Mouse (Mus musculus) heart, embryonic 10.5 days (tissue): Measurements from ENCODE around the gene Gipc1. TPM values are rescaled to one million over a fixed set of nuclear protein-coding genes. Genes with fewer than 3 reads are reported as not detected.

Experiments used
- DNase-seq: peaks from one replicate; pipeline ENCODE4 v3.0.0-alpha.2; 2017; ENCODE audit warnings: low spot score
- H3K27ac ChIP-seq: fragments of 300-500 bp; sonication (generic); 2 replicates; pipeline ENCODE4 v1.5.1; 2016; ENCODE audit warnings: mild to moderate bottlenecking
- H3K27me3 ChIP-seq: fragments of 300-500 bp; sonication (generic); 2 replicates; pipeline ENCODE4 v1.6.1; 2016; ENCODE audit warnings: mild to moderate bottlenecking; ENCODE audit not compliant: poor library complexity, insufficient read depth, severe bottlenecking
- H3K36me3 ChIP-seq: fragments of 300-500 bp; sonication (generic); 2 replicates; pipeline ENCODE4 v1.6.1; 2016; ENCODE audit warnings: mild to moderate bottlenecking, moderate library complexity
- H3K4me1 ChIP-seq: fragments of 300-500 bp; sonication (generic); 2 replicates; pipeline ENCODE4 v1.6.1; 2016; ENCODE audit warnings: mild to moderate bottlenecking
- H3K4me3 ChIP-seq: fragments of 300-500 bp; sonication (generic); 2 replicates; pipeline ENCODE4 v1.5.1; 2016; ENCODE audit warnings: mild to moderate bottlenecking, moderate library complexity
- H3K9me3 ChIP-seq: fragments of 300-500 bp; sonication (generic); 2 replicates; pipeline ENCODE4 v1.6.1; 2016; ENCODE audit warnings: mild to moderate bottlenecking, moderate library complexity
- WGBS: fragments of 180-500 bp; shearing (Covaris S2); methylation state at CpG from one replicate; pipeline ENCODE4 v1.1.7; 2016; 5-methylcytosine and 5-hydroxymethylcytosine counted together
- polyA plus RNA-seq: library from polyadenylated mRNA; unstranded; fragments of >200 nt; fragmentation: Nextera tagmentation; extraction: Ambion mirVana; gene quantifications from 2 replicates; pipeline ENCODE4 v1.2.1, GENCODE M21; 2016

Gene Gipc1
- polyA plus RNA-seq, 1 experiment from 2014 or later: 204 TPM

GRCm38 (mm10) chr8:83668010-83668916 lies 15.8 kb downstream of the Gipc1 start:
- H3K27ac ChIP-seq: peak overlapping the region; percentile 77
- whole genome bisulfite sequencing: 20% methylated on average over 80 of the region's 80 CpGs
- peaks cover 46% of the 10 kb centered on the region for H3K4me1 ChIP-seq
- H3K36me3 ChIP-seq: peaks cover 52% of the 10 kb centered on the region
- no peaks in the 10 kb centered on the region for H3K9me3 ChIP-seq
- peak overlapping the region; percentile 61 for H3K4me3 ChIP-seq
- H3K27me3 ChIP-seq: peaks cover 27% of the 10 kb centered on the region
- DNase-seq: peak; percentile 86

GRCm38 (mm10) chr8:83669013-83669412 lies 16.5 kb downstream of the Gipc1 start:
- peaks cover 46% of the 10 kb centered on the region for H3K4me1 ChIP-seq
- no peaks in the 10 kb centered on the region for H3K9me3 ChIP-seq
- no peak for DNase-seq
- peaks cover 53% of the 10 kb centered on the region for H3K36me3 ChIP-seq
- peaks cover 27% of the 10 kb centered on the region for H3K27me3 ChIP-seq
- no peak overlapping the region; the same call in 1 of the 2 replicates for H3K27ac ChIP-seq
- WGBS: 69% methylated on average over 16 of the region's 16 CpGs
- no peak overlapping the region for H3K4me3 ChIP-seq

GRCm38 (mm10) chr8:83672936-83673335 lies 20.5 kb downstream of the Gipc1 start:
- Histone ChIP-seq H3K27me3 (peaks cover 13% of the 10 kb centered on the region), H3K4me1 (peaks cover 33% of the 10 kb centered on the region), H3K4me3 (no peak overlapping the region), H3K36me3 (peaks cover 67% of the 10 kb centered on the region), H3K9me3 (no peaks in the 10 kb centered on the region), H3K27ac (no peak overlapping the region)
- no peak for DNase-seq
- WGBS: 54% methylated on average over 5 of the region's 5 CpGs

- Histone ChIP-seq H3K4me1 (peaks cover 22% of the 10 kb centered on the region), H3K27ac (no peak overlapping the region), H3K27me3 (no peaks in the 10 kb centered on the region), H3K4me3 (no peak overlapping the region), H3K36me3 (peaks cover 79% of the 10 kb centered on the region), H3K9me3 (no peaks in the 10 kb centered on the region)
- no peak for DNase-seq
- 87% methylated on average over 5 of the region's 5 CpGs for WGBS
These were observed 22.0 kb downstream of the Gipc1 start for GRCm38 (mm10) chr8:83674497-83674896.

GRCm38 (mm10) chr8:83679866-83680265 lies 27.4 kb downstream of the Gipc1 start:
- Histone ChIP-seq H3K9me3 (no peaks in the 10 kb centered on the region), H3K27ac (no peak overlapping the region), H3K4me3 (no peak overlapping the region), H3K27me3 (no peaks in the 10 kb centered on the region), H3K4me1 (peaks cover 27% of the 10 kb centered on the region), H3K36me3 (peaks cover 86% of the 10 kb centered on the region)
- DNase-seq: no peak
- WGBS: 88% methylated on average over 12 of the region's 12 CpGs

- DNase-seq: no peak
- H3K4me1 ChIP-seq: peaks cover 27% of the 10 kb centered on the region
- H3K36me3 ChIP-seq: peaks cover 93% of the 10 kb centered on the region
- no peaks in the 10 kb centered on the region for H3K27me3 ChIP-seq
- WGBS: 87% methylated on average over 5 of the region's 5 CpGs
- peak overlapping the region; percentile 59 for H3K27ac ChIP-seq
- no peaks in the 10 kb centered on the region for H3K9me3 ChIP-seq
- no peak overlapping the region for H3K4me3 ChIP-seq
These were observed 28.1 kb downstream of the Gipc1 start for GRCm38 (mm10) chr8:83680603-83681002.

GRCm38 (mm10) chr8:83681099-83681498 lies 28.6 kb downstream of the Gipc1 start:
- peaks cover 27% of the 10 kb centered on the region for H3K4me1 ChIP-seq
- H3K4me3 ChIP-seq: no peak overlapping the region
- no peak for DNase-seq
- no peaks in the 10 kb centered on the region for H3K9me3 ChIP-seq
- no peaks in the 10 kb centered on the region for H3K27me3 ChIP-seq
- H3K36me3 ChIP-seq: peaks cover 95% of the 10 kb centered on the region
- 18% methylated on average over 6 of the region's 6 CpGs for WGBS
- H3K27ac ChIP-seq: peak overlapping the region; percentile 59

GRCm38 (mm10) chr8:83684517-83684916 lies 32.0 kb downstream of the Gipc1 start:
- no peaks in the 10 kb centered on the region for H3K27me3 ChIP-seq
- no peak overlapping the region for H3K4me3 ChIP-seq
- WGBS: 81% methylated on average over 9 of the region's 9 CpGs
- no peak for DNase-seq
- H3K9me3 ChIP-seq: no peaks in the 10 kb centered on the region
- H3K36me3 ChIP-seq: peaks cover 79% of the 10 kb centered on the region
- H3K27ac ChIP-seq: no peak overlapping the region
- H3K4me1 ChIP-seq: peaks cover 21% of the 10 kb centered on the region

- Histone ChIP-seq H3K4me1 (peaks cover 6% of the 10 kb centered on the region; the same call in 1 of the 2 replicates), H3K4me3 (no peak overlapping the region), H3K36me3 (peaks cover 72% of the 10 kb centered on the region), H3K9me3 (no peaks in the 10 kb centered on the region), H3K27me3 (no peaks in the 10 kb centered on the region), H3K27ac (no peak overlapping the region)
- DNase-seq: no peak
- WGBS: 88% methylated on average over 6 of the region's 6 CpGs
These were observed 36.8 kb downstream of the Gipc1 start for GRCm38 (mm10) chr8:83689264-83689663.

- peaks cover 37% of the 10 kb centered on the region for H3K36me3 ChIP-seq
- no peak for DNase-seq
- WGBS: 75% methylated on average over 10 of the region's 10 CpGs
These were observed 41.2 kb downstream of the Gipc1 start for GRCm38 (mm10) chr8:83693609-83694236.

GRCm38 (mm10) chr8:83694369-83695160 lies 42.1 kb downstream of the Gipc1 start:
- no peak overlapping the region for H3K4me3 ChIP-seq
- no peaks in the 10 kb centered on the region for H3K9me3 ChIP-seq
- WGBS: 85% methylated on average over 11 of the region's 11 CpGs
- DNase-seq: no peak
- peaks cover 39% of the 10 kb centered on the region for H3K4me1 ChIP-seq
- no peaks in the 10 kb centered on the region for H3K27me3 ChIP-seq
- peaks cover 35% of the 10 kb centered on the region for H3K36me3 ChIP-seq
- H3K27ac ChIP-seq: no peak overlapping the region

More at GRCm38 (mm10) chr8:83693609-83694236, 41.2 kb downstream of the Gipc1 start:
- Histone ChIP-seq H3K4me1 (peaks cover 33% of the 10 kb centered on the region), H3K4me3 (no peak overlapping the region), H3K27ac (0 out of 2 replicates have a peak overlapping the region, but pooled peaks have one; percentile 22), H3K9me3 (no peaks in the 10 kb centered on the region), H3K27me3 (no peaks in the 10 kb centered on the region)

GRCm38 (mm10) chr8:83695351-83696106 lies 43.1 kb downstream of the Gipc1 start:
- H3K9me3 ChIP-seq: no peaks in the 10 kb centered on the region
- no peak overlapping the region for H3K4me3 ChIP-seq
- no peaks in the 10 kb centered on the region for H3K27me3 ChIP-seq
- no peak overlapping the region for H3K27ac ChIP-seq
- 81% methylated on average over 13 of the region's 17 CpGs for WGBS
- H3K4me1 ChIP-seq: peaks cover 49% of the 10 kb centered on the region
- peaks cover 25% of the 10 kb centered on the region for H3K36me3 ChIP-seq
- DNase-seq: no peak
